ENCODE assay signal across 1 mouse cellular context in genomic region chr5:64568294-64568693, GRCm38 (mm10).
TF ChIP-seq lines count a peak whose summit lies in the region.

No protein-coding gene starts in this region.

TF ChIP-seq in MEL, 35 proteins besides CTCF, POLR2A, EP300 and RAD21:
- TF ChIP-seq NELFE (IDR thresholded peaks at IDR 0.05; ENCODE audit: low read depth, low read length) = no peak
- no peak for TF ChIP-seq NRF1 (IDR thresholded peaks at IDR 0.05; ENCODE audit: insufficient read depth, low read depth, low read length, poor library complexity, severe bottlenecking)
- no peak for TF ChIP-seq UBTF (IDR thresholded peaks at IDR 0.05; ENCODE audit: borderline replicate concordance, insufficient read depth, low read depth, low read length)
- no peak for TF ChIP-seq MXI1 (IDR thresholded peaks at IDR 0.05; ENCODE audit: low read depth, low read length)
- no peak for TF ChIP-seq ETS1 (IDR thresholded peaks at IDR 0.05; ENCODE audit: low read depth, low read length)
- no peak for TF ChIP-seq MYC (IDR thresholded peaks at IDR 0.05; ENCODE audit: low read depth, low read length)
- TF ChIP-seq BHLHE40 (IDR thresholded peaks at IDR 0.05; ENCODE audit: borderline replicate concordance, low read depth, low read length) = no peak
- TF ChIP-seq MAX (IDR thresholded peaks at IDR 0.05; ENCODE audit: low read length) = no peak
- TF ChIP-seq MEF2A (IDR thresholded peaks at IDR 0.05; ENCODE audit: extremely low read depth, insufficient replicate concordance, low read depth, low read length, poor library complexity, severe bottlenecking) = no peak
- TF ChIP-seq ZC3H11A (IDR thresholded peaks at IDR 0.05; ENCODE audit: low read depth, low read length) = no peak
- no peak for TF ChIP-seq TCF12 (IDR thresholded peaks at IDR 0.05; ENCODE audit: low read depth, low read length)
- no peak for TF ChIP-seq ELF1 (IDR thresholded peaks at IDR 0.05; ENCODE audit: low read depth, low read length)
- no peak for TF ChIP-seq GATA1 (IDR thresholded peaks at IDR 0.05; ENCODE audit: low read depth, low read length)
- TF ChIP-seq SIN3A (IDR thresholded peaks at IDR 0.05; ENCODE audit: low read length) = no peak
- TF ChIP-seq GABPA (IDR thresholded peaks at IDR 0.05; ENCODE audit: low read depth, low read length) = no peak
